Mouse (Mus musculus) stomach, postnatal 0 days (tissue): Measurements from ENCODE around the gene Zfp451. TPM values are rescaled to one million over a fixed set of nuclear protein-coding genes. Genes with fewer than 3 reads are reported as not detected.
"Not testable (repeated sequence)": the region's sequence is repeated elsewhere in the genome, so short reads cannot be mapped to it uniquely, and the experiment has no call there.

ENCODE experiments used
- ATAC-seq: fragments of 200-750 bp; cut with Nextera tagmentation; 2 replicates; pipeline ENCODE4 v1.8.0; 2017; ENCODE audit not compliant: low FRiP score, low TSS enrichment
- DNase-seq: peaks from one replicate; pipeline ENCODE4 v3.0.0-alpha.2; 2016; ENCODE audit warnings: low spot score
- H3K27ac ChIP-seq: fragments of 300-500 bp; sonication (generic); replicated peaks from 2 replicates; pipeline ENCODE4 v1.5.1; 2014; ENCODE audit warnings: mild to moderate bottlenecking, control low read depth
- H3K27me3 ChIP-seq: fragments of 300-500 bp; sonication (generic); 2 replicates; pipeline ENCODE4 v1.6.1; 2014; ENCODE audit warnings: low read length; ENCODE audit not compliant: control insufficient read depth, insufficient read depth
- H3K36me3 ChIP-seq: fragments of 300-500 bp; sonication (generic); 2 replicates; pipeline ENCODE4 v1.6.1; 2014; ENCODE audit warnings: low read length, mixed read lengths; ENCODE audit not compliant: control insufficient read depth, insufficient read depth
- H3K4me1 ChIP-seq: fragments of 300-500 bp; sonication (generic); replicated peaks from 2 replicates; pipeline ENCODE4 v1.6.1; 2014; ENCODE audit warnings: antibody characterized with exemption; ENCODE audit not compliant: control insufficient read depth, insufficient read depth
- H3K4me2 ChIP-seq: fragments of 300-500 bp; sonication (generic); replicated peaks from 2 replicates; pipeline ENCODE4 v1.6.1; 2014; ENCODE audit warnings: low read depth, mild to moderate bottlenecking, control low read depth, moderate library complexity
- H3K4me3 ChIP-seq: fragments of 300-500 bp; sonication (generic); 2 replicates; pipeline ENCODE4 v1.5.1; 2014; ENCODE audit warnings: low read depth, low read length, control low read depth
- H3K9ac ChIP-seq: fragments of 300-500 bp; sonication (generic); 2 replicates; pipeline ENCODE4 v1.6.1; 2014; ENCODE audit warnings: mild to moderate bottlenecking, low read length, control low read depth, mixed read lengths
- H3K9me3 ChIP-seq: fragments of 300-500 bp; sonication (generic); 2 replicates; pipeline ENCODE4 v1.6.1; 2016; ENCODE audit warnings: low read length; ENCODE audit not compliant: control insufficient read depth
- CTCF ChIP-seq: IDR thresholded peaks from 2 replicates; pipeline ENCODE4 v1.5.1; 2016; ENCODE audit warnings: antibody characterized with exemption, low read depth, mild to moderate bottlenecking, moderate library complexity
- EP300 ChIP-seq: optimal IDR thresholded peaks from 2 replicates; pipeline ENCODE3; 2016; ENCODE audit warnings: antibody characterized with exemption
- WGBS: fragments of 180-500 bp; shearing (Covaris S2); extraction: QIAGEN DNeasy Blood & Tissue Kit; methylation state at CpG from one replicate; pipeline ENCODE4 v1.1.7; 2014; 5-methylcytosine and 5-hydroxymethylcytosine counted together
- polyA plus RNA-seq: library from polyadenylated mRNA; unstranded; fragments of >200 nt; fragmentation: Nextera tagmentation; extraction: Ambion mirVana; gene quantifications from 2 replicates; pipeline ENCODE4 v1.2.1, GENCODE M21; 2015

The Zfp451 gene
- polyA plus RNA-seq, 1 experiment from 2014 or later = 7.6 TPM

GRCm38 (mm10) chr1:33749109-33749508 is 65.3 kb downstream of the Zfp451 start:
- ATAC-seq (no peak), DNase-seq (no peak)
- WGBS = 98% methylated on average over 11 of the region's 11 CpGs
- Histone ChIP-seq H3K4me2 (no peak overlapping the region), H3K9ac (no peak overlapping the region), H3K4me3 (no peak overlapping the region), H3K4me1 (no peaks in the 10 kb centered on the region), H3K36me3 (no peaks in the 10 kb centered on the region), H3K27me3 (no peaks in the 10 kb centered on the region), H3K9me3 (no peaks in the 10 kb centered on the region), H3K27ac (no peak overlapping the region)
- TF ChIP-seq EP300 = no peak
- TF ChIP-seq CTCF = no peak

- Histone ChIP-seq H3K4me2 (no peak overlapping the region), H3K9ac (no peak overlapping the region), H3K27me3 (no peaks in the 10 kb centered on the region), H3K4me3 (no peak overlapping the region), H3K4me1 (no peaks in the 10 kb centered on the region), H3K36me3 (no peaks in the 10 kb centered on the region), H3K9me3 (no peaks in the 10 kb centered on the region), H3K27ac (no peak overlapping the region)
- no peak for TF ChIP-seq EP300
- no peak for ATAC-seq
- DNase-seq = no peak
- WGBS = 94% methylated on average over 4 of the region's 4 CpGs
These were observed 68.5 kb downstream of the Zfp451 start for GRCm38 (mm10) chr1:33745901-33746300.

- WGBS = 96% methylated on average over 8 of the region's 9 CpGs
- not testable (repeated sequence) for DNase-seq, H3K4me3 ChIP-seq, H3K27ac ChIP-seq, H3K36me3 ChIP-seq, ATAC-seq, H3K4me1 ChIP-seq, H3K9me3 ChIP-seq, H3K4me2 ChIP-seq, H3K27me3 ChIP-seq, H3K9ac ChIP-seq
These were observed 69.6 kb downstream of the Zfp451 start for GRCm38 (mm10) chr1:33744815-33745214.

GRCm38 (mm10) chr1:33742903-33743302 is 71.5 kb downstream of the Zfp451 start:
- Histone ChIP-seq H3K4me3 (no peak overlapping the region), H3K4me1 (no peaks in the 10 kb centered on the region), H3K4me2 (no peak overlapping the region), H3K27me3 (no peaks in the 10 kb centered on the region), H3K9ac (no peak overlapping the region), H3K9me3 (no peaks in the 10 kb centered on the region), H3K36me3 (peaks cover 2% of the 10 kb centered on the region), H3K27ac (no peak overlapping the region)
- peak; percentile 72 for DNase-seq
- peak; percentile 73 for ATAC-seq
- 23% methylated on average over 8 of the region's 8 CpGs for WGBS
- TF ChIP-seq CTCF (peak; percentile 86), EP300 (no peak)

- Histone ChIP-seq H3K4me2 (no peak overlapping the region), H3K9me3 (no peaks in the 10 kb centered on the region), H3K4me3 (no peak overlapping the region), H3K36me3 (peaks cover 7% of the 10 kb centered on the region), H3K27me3 (no peaks in the 10 kb centered on the region), H3K27ac (no peak overlapping the region), H3K9ac (no peak overlapping the region), H3K4me1 (no peaks in the 10 kb centered on the region)
- WGBS = 24% methylated on average over 12 of the region's 12 CpGs
- DNase-seq = peak; percentile 81
- peak; percentile 77 for ATAC-seq
- TF ChIP-seq CTCF (peak; percentile 98), EP300 (no peak)
These were observed 75.1 kb downstream of the Zfp451 start for GRCm38 (mm10) chr1:33739302-33739701.

- DNase-seq (no peak), ATAC-seq (peak; percentile 6; the same call in 1 of the 2 replicates)
- H3K4me2 ChIP-seq = no peak overlapping the region
- TF ChIP-seq CTCF = no peak
- no peak for TF ChIP-seq EP300
- H3K4me1 ChIP-seq = no peaks in the 10 kb centered on the region
- H3K27ac ChIP-seq = no peak overlapping the region
- H3K9ac ChIP-seq = no peak overlapping the region
- 80% methylated on average over 11 of the region's 11 CpGs for WGBS
- no peak overlapping the region for H3K4me3 ChIP-seq
- H3K36me3 ChIP-seq = peaks cover 7% of the 10 kb centered on the region
- H3K27me3 ChIP-seq = no peaks in the 10 kb centered on the region
- H3K9me3 ChIP-seq = no peaks in the 10 kb centered on the region
These were observed 75.6 kb downstream of the Zfp451 start for GRCm38 (mm10) chr1:33738681-33739278.
